Mouse (Mus musculus) lung, postnatal 0 days (tissue): ENCODE measurements around the gene H2afy.
"Not testable (repeated sequence)": the region's sequence is repeated elsewhere in the genome, so short reads cannot be mapped to it uniquely, and the experiment has no call there.

ENCODE experiments used
- CTCF ChIP-seq: IDR thresholded peaks from 2 replicates; pipeline ENCODE4 v1.5.1; 2016; ENCODE audit warnings: antibody characterized with exemption, mild to moderate bottlenecking
- EP300 ChIP-seq: IDR thresholded peaks from 2 replicates; pipeline ENCODE4 v1.6.1; 2016; ENCODE audit warnings: antibody characterized with exemption, mild to moderate bottlenecking, control low read depth

DNA sequence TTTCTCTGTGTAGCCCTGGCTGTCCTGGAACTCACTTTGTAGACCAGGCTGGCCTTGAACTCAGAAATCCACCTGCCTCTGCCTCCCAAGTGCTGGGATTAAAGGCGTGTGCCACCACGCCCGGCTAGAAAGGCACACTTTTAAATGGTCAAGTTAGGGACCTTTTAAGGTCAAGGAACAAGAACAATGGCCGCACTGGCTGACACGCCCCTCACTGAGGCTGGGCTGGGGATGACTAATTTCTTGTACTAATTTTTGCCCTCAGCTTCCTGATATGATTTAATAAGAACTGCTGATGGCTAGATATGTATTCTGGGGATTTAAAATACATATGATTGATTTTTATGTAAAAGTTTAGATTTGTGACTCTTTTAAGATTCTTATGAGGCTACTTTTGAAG, 108.2 kb downstream of the H2afy start:
- not testable (repeated sequence) for TF ChIP-seq CTCF, EP300
